Mouse (Mus musculus) liver, adult 2 months (tissue): ENCODE results near the gene Atp13a1. TPM values are rescaled to one million over a fixed set of nuclear protein-coding genes. Genes with fewer than 3 reads are reported as not detected.

Experiments used
- DNase-seq: peaks from one replicate; pipeline ENCODE4 v3.0.0-alpha.2; 2011; ENCODE audit warnings: low read depth, low spot score; ENCODE audit errors: extremely low read depth
- H3K27ac ChIP-seq: fragments of 200-500 bp; replicated peaks from 2 replicates; pipeline ENCODE4 v1.5.1; 2012; ENCODE audit warnings: low read depth, mild to moderate bottlenecking, control low read depth, inconsistent platforms, low read length; ENCODE audit not compliant: insufficient read depth
- H3K27me3 ChIP-seq: fragments of 200-500 bp; 2 replicates; pipeline ENCODE4 v1.6.1; 2012; ENCODE audit warnings: mild to moderate bottlenecking, moderate library complexity, low read length, inconsistent platforms; ENCODE audit not compliant: control insufficient read depth, insufficient read depth
- H3K36me3 ChIP-seq: fragments of 200-500 bp; 2 replicates; pipeline ENCODE4 v1.6.1; 2012; ENCODE audit warnings: low read length, inconsistent platforms; ENCODE audit not compliant: control insufficient read depth, insufficient read depth
- H3K4me1 ChIP-seq: fragments of 200-500 bp; 2 replicates; pipeline ENCODE4 v1.6.1; 2011; ENCODE audit warnings: low read length; ENCODE audit not compliant: control insufficient read depth, insufficient read depth
- H3K4me3 ChIP-seq: fragments of 200-500 bp; 2 replicates; pipeline ENCODE4 v1.5.1; 2011; ENCODE audit warnings: low read depth, mild to moderate bottlenecking, control low read depth, low read length, moderate library complexity; ENCODE audit not compliant: insufficient read depth
- H3K79me2 ChIP-seq: fragments of 200-500 bp; 2 replicates; pipeline ENCODE4 v1.6.1; 2012; ENCODE audit warnings: inconsistent platforms, mild to moderate bottlenecking, low read length, moderate library complexity; ENCODE audit not compliant: control insufficient read depth, insufficient read depth
- H3K9ac ChIP-seq: fragments of 200-500 bp; 2 replicates; pipeline ENCODE4 v1.6.1; 2012; ENCODE audit warnings: low read depth, mild to moderate bottlenecking, control low read depth, inconsistent platforms, low read length
- CTCF ChIP-seq: fragments of 200-500 bp; IDR thresholded peaks from 2 replicates; pipeline ENCODE4 v1.5.1; 2011; ENCODE audit warnings: low read depth, low read length, control low read depth
- POLR2A ChIP-seq: fragments of 200-500 bp; IDR thresholded peaks from 2 replicates; pipeline ENCODE4 v1.6.1; 2011; ENCODE audit warnings: low read length, control low read depth; ENCODE audit not compliant: insufficient read depth; ENCODE audit errors: extremely low read depth
- WGBS: fragments of 180-500 bp; shearing (Covaris S2); methylation state at CpG from one replicate; pipeline ENCODE4 v1.1.7; 2018; 5-methylcytosine and 5-hydroxymethylcytosine counted together
- polyA plus RNA-seq: library from polyadenylated mRNA; depleted of rRNA; stranded (reverse); fragments of >200 nt; gene quantifications from 2 replicates; pipeline ENCODE4 v1.2.3, GENCODE M21; 2012
- total RNA-seq: library from RNA; depleted of rRNA; stranded (reverse); fragments of >200 nt; gene quantifications from 2 replicates; pipeline ENCODE4 v1.2.3, GENCODE M21; 2014

Gene Atp13a1
- total and polyA plus RNA-seq, 2 experiments, result 19.4 to 60.1 TPM

DNA sequence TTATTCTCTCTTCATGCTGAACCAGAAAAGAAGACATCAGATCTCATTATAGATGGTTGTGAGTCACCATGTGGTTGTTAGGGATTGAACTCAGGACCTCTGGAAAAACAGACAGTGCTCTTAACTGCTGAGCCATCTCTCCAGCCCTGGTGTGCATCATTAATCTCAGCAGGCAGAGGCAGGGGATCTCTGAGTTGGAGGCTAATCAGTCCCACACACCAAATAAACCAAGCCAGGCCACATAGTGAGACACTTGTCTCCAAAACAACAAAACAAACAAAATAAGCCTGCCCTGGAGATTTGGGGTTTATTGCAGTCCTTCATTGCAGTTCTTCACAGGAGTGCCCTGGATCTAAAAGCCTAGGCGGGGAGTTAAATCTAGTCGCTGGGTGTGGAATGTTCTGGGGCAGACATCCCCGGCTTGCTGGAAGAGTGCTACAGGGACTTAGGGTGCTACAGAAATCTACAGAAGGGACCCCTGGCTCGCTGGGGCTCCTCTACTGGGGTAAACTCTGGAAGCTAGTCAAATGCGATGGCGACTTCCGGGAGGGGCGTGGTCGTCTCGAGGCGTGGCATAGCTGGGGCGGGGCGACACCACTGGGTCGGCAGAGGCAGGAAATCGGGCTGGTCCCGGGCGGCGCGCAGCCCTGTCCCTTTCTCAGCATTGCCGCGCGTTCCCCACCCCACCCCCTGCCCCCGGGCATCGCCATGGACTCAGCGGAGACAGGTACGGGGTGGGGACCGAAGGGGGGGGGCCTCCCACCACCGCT is 17.3 kb downstream of the Atp13a1 start, which contains the start of gene Gmip:
Gmip (plus strand) TSS at position 586 of the 770 bp plus-strand sequence.
- peaks cover 10% of the 10 kb centered on the region for H3K36me3 ChIP-seq
- peak; percentile 41 for DNase-seq
- no peak within 1 kb of the TSS for H3K27ac ChIP-seq
- H3K9ac ChIP-seq, result peak within 1 kb of the TSS; percentile 55
- no peak for TF ChIP-seq CTCF
- TF ChIP-seq POLR2A, result 0 out of 2 replicates have a peak, but pooled peaks have one; percentile 29
- 0 out of 2 replicates have a peak, but pooled peaks cover 3% of the 10 kb centered on the region for H3K4me1 ChIP-seq
- no peaks in the 10 kb centered on the region for H3K27me3 ChIP-seq
- no peaks in the 10 kb centered on the region for H3K79me2 ChIP-seq
- WGBS, result 8% methylated on average over 28 of the region's 28 CpGs
- H3K4me3 ChIP-seq, result peak within 1 kb of the TSS; percentile 62

- H3K36me3 ChIP-seq, result peaks cover 9% of the 10 kb centered on the region
- H3K27ac ChIP-seq, result no peak overlapping the region
- TF ChIP-seq CTCF (no peak), POLR2A (no peak)
- 0 out of 2 replicates have a peak, but pooled peaks cover 3% of the 10 kb centered on the region for H3K4me1 ChIP-seq
- no peak for DNase-seq
- no peaks in the 10 kb centered on the region for H3K27me3 ChIP-seq
- WGBS, result 6% methylated on average over 23 of the region's 23 CpGs
- H3K9ac ChIP-seq, result peak overlapping the region; percentile 55
- H3K79me2 ChIP-seq, result no peaks in the 10 kb centered on the region
- H3K4me3 ChIP-seq, result peak overlapping the region; percentile 62
These were observed 18.0 kb downstream of the Atp13a1 start for GRCm38 (mm10) chr8:69808864-69809403.

GRCm38 (mm10) chr8:69809820-69810219 is 18.9 kb downstream of the Atp13a1 start:
- Histone ChIP-seq H3K27ac (no peak overlapping the region), H3K9ac (no peak overlapping the region), H3K27me3 (no peaks in the 10 kb centered on the region), H3K79me2 (no peaks in the 10 kb centered on the region), H3K36me3 (peaks cover 10% of the 10 kb centered on the region), H3K4me3 (no peak overlapping the region), H3K4me1 (0 out of 2 replicates have a peak, but pooled peaks cover 3% of the 10 kb centered on the region)
- no peak for TF ChIP-seq CTCF
- TF ChIP-seq POLR2A, result no peak
- whole genome bisulfite sequencing, result 87% methylated on average over 3 of the region's 3 CpGs
- no peak for DNase-seq

DNA sequence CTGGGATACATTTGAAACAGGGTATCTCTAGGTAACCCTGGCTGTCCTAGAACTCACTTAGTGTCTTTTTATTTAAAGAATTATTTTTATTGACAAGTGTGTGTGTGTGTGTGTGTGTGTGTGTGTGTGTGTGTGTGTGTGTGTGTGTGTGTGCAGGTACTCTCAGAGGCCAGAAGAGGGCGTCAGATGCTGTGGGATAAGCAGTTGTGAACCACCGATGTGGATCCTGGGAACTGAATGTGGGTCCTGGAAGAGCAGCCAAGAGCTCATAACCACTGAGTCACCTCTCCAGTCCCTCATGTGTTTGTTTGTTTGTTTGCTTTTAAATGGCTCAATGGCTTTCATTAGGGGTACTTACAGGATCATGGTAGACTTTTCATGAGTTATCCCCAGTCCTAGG is 23.9 kb downstream of the Atp13a1 start:
- Histone ChIP-seq H3K79me2 (no peaks in the 10 kb centered on the region), H3K4me3 (no peak overlapping the region), H3K9ac (no peak overlapping the region), H3K27me3 (no peaks in the 10 kb centered on the region), H3K27ac (no peak overlapping the region), H3K4me1 (no peaks in the 10 kb centered on the region), H3K36me3 (peaks cover 1% of the 10 kb centered on the region; the same call in 1 of the 2 replicates)
- 91% methylated on average over 2 of the region's 2 CpGs for WGBS
- DNase-seq, result no peak
- TF ChIP-seq POLR2A (no peak), CTCF (no peak)

- 74% methylated on average over 4 of the region's 4 CpGs for WGBS
- TF ChIP-seq CTCF, result no peak
- no peak for TF ChIP-seq POLR2A
- Histone ChIP-seq H3K4me3 (no peak overlapping the region), H3K27me3 (no peaks in the 10 kb centered on the region), H3K36me3 (peaks cover 1% of the 10 kb centered on the region; the same call in 1 of the 2 replicates), H3K4me1 (no peaks in the 10 kb centered on the region), H3K9ac (no peak overlapping the region), H3K79me2 (no peaks in the 10 kb centered on the region), H3K27ac (no peak overlapping the region)
- DNase-seq, result no peak
These were observed 24.4 kb downstream of the Atp13a1 start for GRCm38 (mm10) chr8:69815396-69815795.

GRCm38 (mm10) chr8:69820466-69820865 is 29.5 kb downstream of the Atp13a1 start:
- Histone ChIP-seq H3K27ac (no peak overlapping the region), H3K27me3 (no peaks in the 10 kb centered on the region), H3K79me2 (no peaks in the 10 kb centered on the region), H3K36me3 (no peaks in the 10 kb centered on the region), H3K4me3 (no peak overlapping the region), H3K4me1 (peaks cover 6% of the 10 kb centered on the region; the same call in 1 of the 2 replicates), H3K9ac (no peak overlapping the region)
- 66% methylated on average over 9 of the region's 9 CpGs for WGBS
- no peak for TF ChIP-seq POLR2A
- no peak for TF ChIP-seq CTCF
- no peak for DNase-seq
